Mouse (Mus musculus) hindbrain, embryonic 10.5 days (tissue): Measurements from ENCODE around the gene Morc3. TPM values are rescaled to one million over a fixed set of nuclear protein-coding genes. Genes with fewer than 3 reads are reported as not detected.

Source experiments
- DNase-seq: peaks from one replicate; pipeline ENCODE4 v3.0.0-alpha.2; 2017; ENCODE audit warnings: low spot score
- H3K27ac ChIP-seq: fragments of 300-500 bp; sonication (generic); 2 replicates; pipeline ENCODE4 v1.5.1; 2016; ENCODE audit warnings: mild to moderate bottlenecking, moderate library complexity
- H3K27me3 ChIP-seq: fragments of 300-500 bp; sonication (generic); 2 replicates; pipeline ENCODE4 v1.6.1; 2016; ENCODE audit warnings: mild to moderate bottlenecking; ENCODE audit not compliant: poor library complexity, insufficient read depth, severe bottlenecking
- H3K36me3 ChIP-seq: fragments of 300-500 bp; sonication (generic); 2 replicates; pipeline ENCODE4 v1.6.1; 2016; ENCODE audit warnings: mild to moderate bottlenecking, moderate library complexity
- H3K4me1 ChIP-seq: fragments of 300-500 bp; sonication (generic); replicated peaks from 2 replicates; pipeline ENCODE4 v1.6.1; 2016; ENCODE audit warnings: mild to moderate bottlenecking
- H3K4me3 ChIP-seq: fragments of 300-500 bp; sonication (generic); 2 replicates; pipeline ENCODE4 v1.5.1; 2016; ENCODE audit warnings: mild to moderate bottlenecking, moderate library complexity
- H3K9me3 ChIP-seq: fragments of 300-500 bp; sonication (generic); 2 replicates; pipeline ENCODE4 v1.6.1; 2016; ENCODE audit warnings: mild to moderate bottlenecking, moderate library complexity
- WGBS: fragments of 180-500 bp; shearing (Covaris S2); methylation state at CpG from one replicate; pipeline ENCODE4 v1.1.7; 2016; 5-methylcytosine and 5-hydroxymethylcytosine counted together
- polyA plus RNA-seq: library from polyadenylated mRNA; unstranded; fragments of >200 nt; fragmentation: Nextera tagmentation; extraction: Ambion mirVana; gene quantifications from 2 replicates; pipeline ENCODE4 v1.2.1, GENCODE M21; 2016

Morc3 gene
- polyA plus RNA-seq = 24.7 and 29.2 TPM in 2 replicates

- Histone ChIP-seq H3K27ac (peak within 1 kb of the TSS; percentile 99), H3K4me3 (peak within 1 kb of the TSS; percentile 97), H3K4me1 (peaks cover 17% of the 10 kb centered on the region), H3K27me3 (no peaks in the 10 kb centered on the region), H3K36me3 (peaks cover 26% of the 10 kb centered on the region), H3K9me3 (0 out of 2 replicates have a peak, but pooled peaks cover 3% of the 10 kb centered on the region)
- peak; percentile 100 for DNase-seq
- WGBS = 12% methylated on average over 55 of the region's 55 CpGs
These were observed at the start of gene Morc3 for GRCm38 (mm10) chr16:93831627-93832395. TSS of gene Morc3 (plus strand) at chr16:93832121.

GRCm38 (mm10) chr16:93784175-93784574, 47.7 kb upstream of the Morc3 start:
- no peak overlapping the region for H3K27ac ChIP-seq
- peaks cover 9% of the 10 kb centered on the region for H3K36me3 ChIP-seq
- H3K4me3 ChIP-seq = no peak overlapping the region
- H3K27me3 ChIP-seq = no peaks in the 10 kb centered on the region
- WGBS = 91% methylated on average over 7 of the region's 7 CpGs
- H3K9me3 ChIP-seq = 0 out of 2 replicates have a peak, but pooled peaks cover 5% of the 10 kb centered on the region
- peaks cover 11% of the 10 kb centered on the region for H3K4me1 ChIP-seq
- DNase-seq = no peak

GRCm38 (mm10) chr16:93785805-93786204, 46.1 kb upstream of the Morc3 start:
- peaks cover 9% of the 10 kb centered on the region for H3K36me3 ChIP-seq
- 4% methylated on average over 9 of the region's 9 CpGs for WGBS
- H3K27ac ChIP-seq = peak overlapping the region; percentile 54
- peaks cover 22% of the 10 kb centered on the region for H3K4me1 ChIP-seq
- H3K27me3 ChIP-seq = no peaks in the 10 kb centered on the region
- DNase-seq = peak; percentile 83
- no peak overlapping the region for H3K4me3 ChIP-seq
- 0 out of 2 replicates have a peak, but pooled peaks cover 5% of the 10 kb centered on the region for H3K9me3 ChIP-seq

- 93% methylated on average over 4 of the region's 4 CpGs for WGBS
- Histone ChIP-seq H3K36me3 (peaks cover 9% of the 10 kb centered on the region), H3K27me3 (no peaks in the 10 kb centered on the region), H3K9me3 (0 out of 2 replicates have a peak, but pooled peaks cover 5% of the 10 kb centered on the region), H3K4me1 (peaks cover 20% of the 10 kb centered on the region), H3K27ac (no peak overlapping the region), H3K4me3 (no peak overlapping the region)
- DNase-seq = no peak
These were observed 43.5 kb upstream of the Morc3 start for GRCm38 (mm10) chr16:93788388-93788787.

- no peak overlapping the region for H3K27ac ChIP-seq
- no peak for DNase-seq
- H3K9me3 ChIP-seq = 0 out of 2 replicates have a peak, but pooled peaks cover 4% of the 10 kb centered on the region
- no peaks in the 10 kb centered on the region for H3K27me3 ChIP-seq
- H3K4me3 ChIP-seq = no peak overlapping the region
- 91% methylated on average over 8 of the region's 8 CpGs for WGBS
- peaks cover 6% of the 10 kb centered on the region for H3K36me3 ChIP-seq
- peaks cover 20% of the 10 kb centered on the region for H3K4me1 ChIP-seq
These were observed 43.0 kb upstream of the Morc3 start for GRCm38 (mm10) chr16:93788881-93789280.

GRCm38 (mm10) chr16:93789971-93790755, 41.8 kb upstream of the Morc3 start:
- 24% methylated on average over 5 of the region's 5 CpGs for WGBS
- Histone ChIP-seq H3K4me1 (peaks cover 27% of the 10 kb centered on the region), H3K36me3 (no peaks in the 10 kb centered on the region; the same call in 1 of the 2 replicates), H3K4me3 (no peak overlapping the region), H3K27me3 (no peaks in the 10 kb centered on the region), H3K27ac (no peak overlapping the region), H3K9me3 (no peaks in the 10 kb centered on the region)
- no peak for DNase-seq

- H3K27me3 ChIP-seq = no peaks in the 10 kb centered on the region
- no peak for DNase-seq
- H3K4me1 ChIP-seq = peaks cover 29% of the 10 kb centered on the region
- H3K27ac ChIP-seq = no peak overlapping the region
- no peak overlapping the region for H3K4me3 ChIP-seq
- no peaks in the 10 kb centered on the region; the same call in 1 of the 2 replicates for H3K36me3 ChIP-seq
- WGBS = 77% methylated on average over 15 of the region's 15 CpGs
- H3K9me3 ChIP-seq = no peaks in the 10 kb centered on the region
These were observed 38.8 kb upstream of the Morc3 start for GRCm38 (mm10) chr16:93792981-93793630.

GRCm38 (mm10) chr16:93794845-93795244, 37.1 kb upstream of the Morc3 start:
- Histone ChIP-seq H3K27ac (peak overlapping the region; percentile 56), H3K36me3 (peaks cover under 1% of the 10 kb centered on the region; the same call in 1 of the 2 replicates), H3K4me1 (peaks cover 27% of the 10 kb centered on the region), H3K27me3 (no peaks in the 10 kb centered on the region), H3K9me3 (no peaks in the 10 kb centered on the region), H3K4me3 (no peak overlapping the region)
- DNase-seq = no peak
- WGBS = 73% methylated on average over 5 of the region's 5 CpGs

GRCm38 (mm10) chr16:93795391-93795790, 36.5 kb upstream of the Morc3 start:
- Histone ChIP-seq H3K36me3 (peaks cover 5% of the 10 kb centered on the region; the same call in 1 of the 2 replicates), H3K9me3 (no peaks in the 10 kb centered on the region), H3K4me1 (peaks cover 22% of the 10 kb centered on the region), H3K4me3 (no peak overlapping the region), H3K27ac (no peak overlapping the region), H3K27me3 (no peaks in the 10 kb centered on the region)
- DNase-seq = no peak
- 99% methylated on average over 5 of the region's 5 CpGs for WGBS

GRCm38 (mm10) chr16:93797021-93797840, 34.7 kb upstream of the Morc3 start:
- Histone ChIP-seq H3K27ac (no peak overlapping the region), H3K36me3 (peaks cover 6% of the 10 kb centered on the region; the same call in 1 of the 2 replicates), H3K4me3 (no peak overlapping the region), H3K4me1 (peaks cover 14% of the 10 kb centered on the region; the same call in 1 of the 2 replicates), H3K9me3 (no peaks in the 10 kb centered on the region), H3K27me3 (no peaks in the 10 kb centered on the region)
- WGBS = 84% methylated on average over 12 of the region's 12 CpGs
- DNase-seq = no peak

GRCm38 (mm10) chr16:93797841-93798492, 34.0 kb upstream of the Morc3 start:
- H3K27me3 ChIP-seq = no peaks in the 10 kb centered on the region
- peaks cover 6% of the 10 kb centered on the region; the same call in 1 of the 2 replicates for H3K36me3 ChIP-seq
- 88% methylated on average over 11 of the region's 11 CpGs for WGBS
- no peaks in the 10 kb centered on the region for H3K9me3 ChIP-seq
- no peak for DNase-seq
- no peak overlapping the region for H3K27ac ChIP-seq
- H3K4me3 ChIP-seq = no peak overlapping the region
- peaks cover 14% of the 10 kb centered on the region; the same call in 1 of the 2 replicates for H3K4me1 ChIP-seq
